Mouse (Mus musculus) intestine, embryonic 16.5 days (tissue): ENCODE measurements at regions not wholly inside any gene's neighbourhood (a gene's known extent, or its start where the extent isn't known, plus 50 kb on each side); places are given as distances from the start of the nearest gene placed in this dataset.

Experiments used
- ATAC-seq: fragments of 200-750 bp; cut with Nextera tagmentation; 2 replicates; pipeline ENCODE4 v1.8.0; 2017; ENCODE audit warnings: moderate TSS enrichment, moderate library complexity
- H3K27ac ChIP-seq: fragments of 300-500 bp; sonication (generic); 2 replicates; pipeline ENCODE4 v1.5.1; 2014; ENCODE audit warnings: mild to moderate bottlenecking, low read length
- H3K27me3 ChIP-seq: fragments of 300-500 bp; sonication (generic); replicated peaks from 2 replicates; pipeline ENCODE4 v1.6.1; 2014; ENCODE audit warnings: low read length, control low read depth, mixed read lengths; ENCODE audit not compliant: control insufficient read depth, insufficient read depth
- H3K36me3 ChIP-seq: fragments of 300-500 bp; sonication (generic); 2 replicates; pipeline ENCODE4 v1.6.1; 2014; ENCODE audit warnings: low read length, control low read depth; ENCODE audit not compliant: control insufficient read depth, insufficient read depth
- H3K4me1 ChIP-seq: fragments of 300-500 bp; sonication (generic); 2 replicates; pipeline ENCODE4 v1.6.1; 2014; ENCODE audit warnings: low read length, control low read depth, mixed read lengths; ENCODE audit not compliant: control insufficient read depth, insufficient read depth
- H3K4me2 ChIP-seq: fragments of 300-500 bp; sonication (generic); 2 replicates; pipeline ENCODE4 v1.6.1; 2014; ENCODE audit warnings: low read depth, low read length, control low read depth
- H3K4me3 ChIP-seq: fragments of 300-500 bp; sonication (generic); 2 replicates; pipeline ENCODE4 v1.5.1; 2014; ENCODE audit warnings: mild to moderate bottlenecking, low read length
- H3K9ac ChIP-seq: fragments of 300-500 bp; sonication (generic); 2 replicates; pipeline ENCODE4 v1.6.1; 2014; ENCODE audit warnings: low read depth, low read length
- H3K9me3 ChIP-seq: fragments of 300-500 bp; sonication (generic); 2 replicates; pipeline ENCODE4 v1.6.1; 2016; ENCODE audit warnings: low read length, control low read depth; ENCODE audit not compliant: control insufficient read depth
- WGBS: fragments of 180-500 bp; shearing (Covaris S2); extraction: QIAGEN DNeasy Blood & Tissue Kit; methylation state at CpG from one replicate; pipeline ENCODE4 v1.1.7; 2014; 5-methylcytosine and 5-hydroxymethylcytosine counted together

GRCm38 (mm10) chr1:52294521-52294920 lies 61.5 kb upstream of the Gls start:
- no peak overlapping the region for H3K4me2 ChIP-seq
- no peak overlapping the region for H3K4me3 ChIP-seq
- H3K9ac ChIP-seq, result no peak overlapping the region
- H3K4me1 ChIP-seq, result no peaks in the 10 kb centered on the region
- 62% methylated on average over 2 of the region's 2 CpGs for WGBS
- H3K27me3 ChIP-seq, result no peaks in the 10 kb centered on the region
- ATAC-seq, result no peak
- no peaks in the 10 kb centered on the region for H3K9me3 ChIP-seq
- no peak overlapping the region for H3K27ac ChIP-seq
- H3K36me3 ChIP-seq, result no peaks in the 10 kb centered on the region

GRCm38 (mm10) chr1:52293393-52294099 lies 60.5 kb upstream of the Gls start:
- Histone ChIP-seq H3K4me3 (no peak overlapping the region), H3K27ac (peak overlapping the region; percentile 80), H3K36me3 (no peaks in the 10 kb centered on the region), H3K27me3 (no peaks in the 10 kb centered on the region), H3K9ac (no peak overlapping the region), H3K4me1 (no peaks in the 10 kb centered on the region), H3K4me2 (no peak overlapping the region), H3K9me3 (no peaks in the 10 kb centered on the region)
- 48% methylated on average over 5 of the region's 5 CpGs for WGBS
- peak; percentile 95 for ATAC-seq
